Mouse (Mus musculus): ENCODE data around the gene Elmo3. TPM values are rescaled to one million over a fixed set of nuclear protein-coding genes. Genes with fewer than 3 reads are reported as not detected.

Elmo3 gene
- total and polyA plus RNA-seq, 3 experiments, result 1.3 to 2.9 TPM; not detected in 1

DNA sequence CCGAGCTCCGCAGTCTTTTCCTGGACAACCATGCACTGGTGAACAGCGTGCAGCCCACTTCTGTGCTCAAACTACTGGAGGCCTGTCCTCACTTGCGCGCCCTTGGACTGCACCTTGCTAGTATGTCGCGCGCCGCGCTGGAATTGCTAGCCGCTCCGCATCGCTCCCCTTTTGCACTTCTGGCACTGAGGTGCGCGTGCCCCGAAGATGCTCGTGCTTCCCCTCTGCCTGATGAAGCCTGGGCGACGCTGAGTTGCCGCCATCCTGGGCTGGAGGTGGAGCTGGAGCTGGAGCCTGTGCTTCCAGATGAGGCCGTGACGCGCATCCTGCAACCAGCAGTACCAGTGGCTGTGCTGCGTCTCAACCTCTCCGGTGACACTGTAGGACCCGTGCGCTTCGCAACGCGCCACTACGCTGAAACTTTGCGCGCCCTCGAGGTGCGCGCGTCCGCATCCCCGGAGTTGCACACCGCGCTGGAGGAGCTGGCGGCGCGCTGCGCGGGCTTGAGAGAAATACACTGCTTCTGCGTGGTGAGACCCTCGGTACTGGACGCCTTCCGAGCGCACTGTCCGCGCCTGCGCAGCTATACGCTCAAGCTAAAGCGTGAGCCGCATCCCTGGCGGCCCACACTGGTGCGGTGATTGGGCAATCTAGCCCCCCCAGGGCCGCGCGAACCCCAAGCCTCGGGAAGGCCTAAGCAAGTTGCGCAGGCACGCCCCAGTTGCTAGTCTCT lies 36.9 kb upstream of the Elmo3 start:
- DNase-seq (ENCODE audit: low read depth, low spot score), result no peak
- peaks cover 0 to 10% of the 10 kb centered on the region in 2 experiments; a peak in 2 of 4 replicates for H3K36me3 ChIP-seq (ENCODE audit: control insufficient read depth in 1 of 2, insufficient read depth in 2 of 2, low read length in 2 of 2)
- no peak overlapping the region for H3K27ac ChIP-seq (ENCODE audit: control insufficient read depth, low read depth, low read length)
- H3K9ac ChIP-seq (ENCODE audit: control insufficient read depth, low read depth, low read length, poor library complexity, severe bottlenecking), result no peak overlapping the region
- TF ChIP-seq SMC3 (IDR thresholded peaks at IDR 0.05; ENCODE audit: low read depth, low read length), result no peak
- no peak for TF ChIP-seq E2F4 (IDR thresholded peaks at IDR 0.05; ENCODE audit: borderline replicate concordance, low read depth, low read length)
- TF ChIP-seq ZC3H11A (IDR thresholded peaks at IDR 0.05; ENCODE audit: low read depth, low read length), result no peak
- no peak for TF ChIP-seq TBP (IDR thresholded peaks at IDR 0.05; ENCODE audit: low read depth, low read length)
- no peak for TF ChIP-seq KAT2A (conservative IDR thresholded peaks at IDR 0.05; ENCODE audit: low read depth, low read length)
- no peak for TF ChIP-seq TCF12 (IDR thresholded peaks at IDR 0.05; ENCODE audit: low read depth, low read length)
- TF ChIP-seq ZKSCAN1 (IDR thresholded peaks at IDR 0.05; ENCODE audit: low read depth, low read length), result no peak
- TF ChIP-seq ZNF384 (IDR thresholded peaks at IDR 0.05; ENCODE audit: low read depth, low read length), result no peak
- TF ChIP-seq POLR2AphosphoS5 (IDR thresholded peaks at IDR 0.05; ENCODE audit: borderline replicate concordance, low read depth, low read length), result no peak
- no peak for TF ChIP-seq MYC (IDR thresholded peaks at IDR 0.05; ENCODE audit: low read depth, low read length)
- H3K79me2 ChIP-seq (ENCODE audit: control insufficient read depth, insufficient read depth, low read length, poor library complexity), result peaks cover 10% of the 10 kb centered on the region
- no peaks in the 10 kb centered on the region for H3K9me3 ChIP-seq (replicated peaks; ENCODE audit: insufficient read depth, low read length)
- H3K27me3 ChIP-seq (ENCODE audit: control insufficient read depth in 1 of 2, insufficient read depth in 2 of 2, low read length in 2 of 2), result no peaks in the 10 kb centered on the region
- no peak overlapping the region for H3K4me3 ChIP-seq (ENCODE audit: control insufficient read depth in 1 of 2, insufficient read depth in 1 of 2, low read depth in 2 of 2, low read length in 2 of 2)
- peaks cover 7 to 17% of the 10 kb centered on the region in 2 experiments for H3K4me1 ChIP-seq (ENCODE audit: control insufficient read depth in 1 of 2, insufficient read depth in 2 of 2, low read length in 2 of 2)

DNA sequence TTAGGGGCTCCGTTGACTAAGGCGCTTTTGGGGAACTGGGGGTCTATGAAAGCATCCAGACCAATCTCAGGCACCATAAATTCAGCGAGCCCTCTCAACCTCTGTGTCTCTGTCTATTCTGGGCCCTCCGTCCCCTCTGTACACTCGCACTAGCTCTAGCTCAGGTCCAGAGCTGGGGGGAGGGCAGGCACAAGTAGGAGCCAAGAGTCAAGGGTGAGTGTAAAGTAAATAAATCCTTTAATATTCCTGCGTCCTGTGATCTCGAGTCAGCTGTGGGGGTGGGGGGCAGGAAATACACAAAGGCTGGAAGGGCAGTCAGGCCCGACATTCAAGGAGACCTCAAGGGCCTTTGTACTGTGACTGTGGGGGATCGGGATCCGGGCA lies 36.3 kb upstream of the Elmo3 start:
- peaks cover 7 to 16% of the 10 kb centered on the region in 2 experiments for H3K4me1 ChIP-seq (ENCODE audit: control insufficient read depth in 1 of 2, insufficient read depth in 2 of 2, low read length in 2 of 2)
- DNase-seq (ENCODE audit: low read depth, low spot score), result no peak
- H3K36me3 ChIP-seq (ENCODE audit: control insufficient read depth in 1 of 2, insufficient read depth in 2 of 2, low read length in 2 of 2), result peaks cover 0 to 10% of the 10 kb centered on the region in 2 experiments; a peak in 2 of 4 replicates
- H3K4me3 ChIP-seq (ENCODE audit: control insufficient read depth in 1 of 2, insufficient read depth in 1 of 2, low read depth in 2 of 2, low read length in 2 of 2), result peak overlapping the region; percentile 74 to 81
- TF ChIP-seq POLR2A (IDR thresholded peaks at IDR 0.05; ENCODE audit: control insufficient read depth in 1 of 2, insufficient read depth in 1 of 2, low read depth in 1 of 2, low read length in 2 of 2, poor library complexity in 1 of 2) (no peak), EP300 (IDR thresholded peaks at IDR 0.05; ENCODE audit: low read depth in 1 of 2, low read length in 2 of 2) (no peak), KAT2A (conservative IDR thresholded peaks at IDR 0.05; ENCODE audit: low read depth, low read length) (no peak), CHD2 (IDR thresholded peaks at IDR 0.05; ENCODE audit: low read length) (no peak), RAD21 (IDR thresholded peaks at IDR 0.05; ENCODE audit: low read depth, low read length) (no peak), USF2 (IDR thresholded peaks at IDR 0.05; ENCODE audit: borderline replicate concordance in 1 of 2, insufficient read depth in 1 of 2, low read depth in 1 of 2, low read length in 2 of 2) (no peak), GATA1 (IDR thresholded peaks at IDR 0.05; ENCODE audit: low read depth, low read length) (no peak), MAFK (IDR thresholded peaks at IDR 0.05; ENCODE audit: borderline replicate concordance, low read depth, low read length) (no peak), ETS1 (IDR thresholded peaks at IDR 0.05; ENCODE audit: low read depth, low read length) (no peak), RCOR1 (IDR thresholded peaks at IDR 0.05; ENCODE audit: low read depth, low read length) (no peak), TBP (IDR thresholded peaks at IDR 0.05; ENCODE audit: low read depth, low read length) (no peak), USF1 (IDR thresholded peaks at IDR 0.05; ENCODE audit: low read depth, low read length) (no peak), MYB (IDR thresholded peaks at IDR 0.05; ENCODE audit: low read depth, low read length) (no peak), ZC3H11A (IDR thresholded peaks at IDR 0.05; ENCODE audit: low read depth, low read length) (no peak), SMC3 (IDR thresholded peaks at IDR 0.05; ENCODE audit: low read depth, low read length) (no peak)
- peak overlapping the region; percentile 96 for H3K9ac ChIP-seq (ENCODE audit: control insufficient read depth, low read depth, low read length, poor library complexity, severe bottlenecking)
- H3K9me3 ChIP-seq (replicated peaks; ENCODE audit: insufficient read depth, low read length), result no peaks in the 10 kb centered on the region
- peak overlapping the region; percentile 45 for H3K27ac ChIP-seq (ENCODE audit: control insufficient read depth, low read depth, low read length)
- no peaks in the 10 kb centered on the region for H3K27me3 ChIP-seq (ENCODE audit: control insufficient read depth in 1 of 2, insufficient read depth in 2 of 2, low read length in 2 of 2)
- H3K79me2 ChIP-seq (ENCODE audit: control insufficient read depth, insufficient read depth, low read length, poor library complexity), result peaks cover 6% of the 10 kb centered on the region

All from MEL (cell line).